Mouse (Mus musculus): ENCODE results near the gene Mpv17l. TPM values are rescaled to one million over a fixed set of nuclear protein-coding genes. Genes with fewer than 3 reads are reported as not detected.
"Not testable (repeated sequence)": the region's sequence is repeated elsewhere in the genome, so short reads cannot be mapped to it uniquely, and the experiment has no call there.

Gene Mpv17l
- total RNA-seq (2015; ENCODE audit: low replicate concordance) (not detected in 2 replicates), total RNA-seq (2017; ENCODE audit: low replicate concordance) (1.2 TPM in 1 of 2 replicates, not detected in the other)

DNA sequence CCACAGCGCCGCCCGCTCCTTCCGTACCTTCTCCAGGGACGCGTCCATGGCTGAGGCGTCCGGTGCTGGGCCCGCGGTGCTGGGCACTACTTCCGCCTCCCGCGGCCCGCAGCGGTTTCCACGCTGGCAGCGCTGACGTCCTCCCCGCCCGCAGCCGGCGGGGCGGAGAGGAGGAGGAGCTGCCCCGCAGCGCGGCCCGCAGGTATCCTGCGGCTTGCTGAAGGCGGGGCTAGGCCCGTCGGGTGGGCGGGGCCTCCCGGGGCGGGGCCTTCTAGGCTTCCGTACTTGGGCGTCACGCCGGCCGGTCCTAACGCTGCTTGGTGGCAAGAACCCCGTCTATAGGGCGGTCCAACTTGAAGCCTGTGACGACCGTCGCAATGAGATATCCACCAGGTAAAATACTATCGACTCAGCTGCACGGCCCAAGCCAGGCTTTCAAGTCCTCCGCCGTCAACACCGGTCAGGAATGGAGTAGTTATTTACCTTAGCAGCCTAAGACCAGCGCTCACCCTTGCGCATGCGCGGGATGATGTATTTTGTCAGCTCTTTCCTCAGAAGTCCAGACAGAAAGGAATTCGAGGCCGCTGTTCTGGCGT is at the start of gene Mpv17l, which contains the start of gene Pdxdc1:
TSS of gene Mpv17l (plus strand) at position 274 of the 596 bp plus-strand sequence.
TSS of gene Pdxdc1 (minus strand) at position 244 of the 596 bp plus-strand sequence.
- ATAC-seq (replicated peaks; ENCODE audit: low FRiP score, poor library complexity, severe bottlenecking) = peak; percentile 92

DNA sequence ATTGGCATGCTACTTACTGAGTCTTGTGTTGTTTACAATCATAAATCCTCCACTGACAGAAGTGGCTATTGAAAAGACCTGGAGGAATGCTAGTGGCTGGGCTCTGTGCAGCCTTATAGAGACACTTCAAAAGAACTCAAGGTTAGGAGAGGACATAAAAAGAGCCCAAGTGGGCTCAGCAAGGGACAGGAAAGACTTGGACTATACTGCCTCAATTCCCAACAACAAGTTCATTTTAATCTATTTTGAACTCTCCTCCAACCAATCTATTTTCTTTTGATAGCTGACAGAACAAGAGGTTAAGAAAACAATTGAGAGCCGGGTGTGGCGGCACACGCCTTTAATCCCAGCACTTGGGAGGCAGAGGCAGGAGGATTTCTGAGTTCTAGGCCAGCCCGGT is 49.1 kb upstream of the Mpv17l start:
- no peak for ATAC-seq (replicated peaks; ENCODE audit: low FRiP score, poor library complexity, severe bottlenecking)

DNA sequence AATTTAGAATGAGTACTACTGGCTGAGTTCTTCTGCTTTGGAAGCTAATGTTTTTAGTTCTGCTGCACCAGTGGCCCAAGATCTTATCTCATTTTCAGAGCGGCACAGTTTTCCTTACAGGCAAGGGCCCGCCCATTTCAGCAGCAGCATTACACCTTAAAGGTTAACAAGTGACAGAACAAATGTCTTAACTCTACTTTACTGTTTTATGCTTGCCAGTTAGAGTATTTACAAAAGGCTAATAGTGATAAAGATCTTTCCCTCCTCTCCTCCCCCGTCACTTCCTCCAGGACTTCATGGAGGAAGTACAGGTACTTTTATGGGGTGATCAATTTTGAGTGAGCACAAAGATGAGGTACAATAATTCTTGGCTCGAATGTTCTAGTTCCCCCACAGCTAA is 36.9 kb upstream of the Mpv17l start:
- no peak for ATAC-seq (replicated peaks; ENCODE audit: low FRiP score, poor library complexity, severe bottlenecking)

DNA sequence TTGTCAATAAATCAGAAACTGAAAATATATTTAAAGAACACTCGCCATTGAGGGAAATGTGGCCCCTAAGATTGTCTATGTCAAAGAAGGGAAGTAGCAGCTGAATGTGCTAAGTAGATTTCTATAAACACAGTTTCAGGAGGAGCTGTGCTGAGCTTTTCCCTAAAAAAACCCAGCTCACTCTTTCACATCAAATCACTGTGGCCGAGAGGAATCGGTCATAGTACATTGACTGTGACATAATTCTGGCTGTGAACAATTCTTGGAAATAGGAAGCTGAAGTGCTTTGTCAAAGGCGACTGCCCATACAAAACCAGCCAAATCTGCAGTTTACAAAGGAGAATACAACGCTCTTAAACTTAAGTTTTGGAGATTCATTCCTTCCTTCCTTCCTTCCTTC is 36.3 kb upstream of the Mpv17l start:
- ATAC-seq (replicated peaks; ENCODE audit: low FRiP score, poor library complexity, severe bottlenecking) = no peak

DNA sequence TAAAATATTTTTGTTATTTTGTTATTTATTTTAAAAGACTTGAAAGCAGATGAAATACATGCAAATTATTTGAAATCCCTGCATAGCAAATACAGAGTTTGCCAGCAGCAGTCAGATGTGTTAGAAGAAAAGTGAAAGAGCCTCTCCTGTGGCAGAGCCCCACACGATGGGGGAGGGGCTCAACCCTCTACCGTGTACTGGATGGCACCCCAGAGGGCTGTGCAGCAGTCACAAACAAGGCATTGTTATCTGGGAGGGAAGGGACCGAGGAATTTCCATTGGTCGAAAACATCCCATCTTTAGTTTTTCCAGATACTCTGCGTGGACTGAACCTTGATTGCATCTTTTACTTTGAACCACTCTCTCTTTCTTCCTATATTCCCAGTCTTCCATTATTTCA is 35.6 kb upstream of the Mpv17l start:
- ATAC-seq (replicated peaks; ENCODE audit: low FRiP score, poor library complexity, severe bottlenecking) = not testable (repeated sequence)

DNA sequence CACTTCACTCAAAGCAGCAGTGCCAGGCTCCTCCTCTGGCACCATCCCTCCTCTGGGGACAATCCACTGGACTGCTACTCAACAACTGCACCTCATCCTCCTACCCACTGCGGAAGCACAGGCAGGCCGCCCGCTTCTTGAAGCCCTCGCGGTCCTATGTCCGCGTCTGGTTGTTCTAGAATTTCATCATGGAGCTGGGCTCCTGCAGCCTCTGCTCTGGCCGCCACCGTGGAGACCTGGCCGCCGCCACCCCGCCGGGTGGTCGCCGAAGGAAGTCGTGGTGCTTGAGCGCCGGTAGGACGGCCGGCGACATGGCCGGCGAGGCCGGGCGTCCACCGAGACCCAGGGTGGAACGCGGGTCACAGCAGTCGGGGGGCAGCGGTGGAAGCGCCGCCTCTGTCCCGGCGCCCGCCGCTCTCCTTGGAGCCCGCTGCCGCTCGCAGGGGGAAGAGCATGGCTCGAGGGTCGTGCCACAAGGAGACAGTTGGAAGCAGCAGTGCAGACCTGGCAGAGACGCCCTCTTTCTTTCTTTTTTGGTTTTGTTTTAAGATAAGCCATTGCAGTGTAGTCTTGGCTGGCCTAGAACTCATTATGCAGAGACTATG is 34.9 kb upstream of the Mpv17l start:
- no peak for ATAC-seq (replicated peaks; ENCODE audit: low FRiP score, poor library complexity, severe bottlenecking)

DNA sequence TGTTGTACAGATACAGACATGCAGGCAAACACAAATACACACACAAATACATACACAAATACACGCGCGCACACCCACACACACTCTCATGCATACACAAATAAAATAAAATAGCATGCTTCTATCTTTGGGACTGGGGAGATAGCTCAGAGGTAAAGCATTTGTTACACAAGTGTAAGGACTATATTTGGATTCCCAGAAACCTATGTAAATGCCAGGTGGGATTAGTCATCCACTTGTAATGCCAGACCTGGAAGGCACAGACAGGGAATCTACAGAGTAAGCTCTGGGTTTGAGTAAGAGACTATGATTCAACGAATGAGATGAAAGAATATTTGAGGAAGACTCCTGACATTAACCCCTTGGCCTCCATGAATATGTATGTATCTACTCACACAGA is 27.5 kb upstream of the Mpv17l start:
- no peak for ATAC-seq (replicated peaks; ENCODE audit: low FRiP score, poor library complexity, severe bottlenecking)

DNA sequence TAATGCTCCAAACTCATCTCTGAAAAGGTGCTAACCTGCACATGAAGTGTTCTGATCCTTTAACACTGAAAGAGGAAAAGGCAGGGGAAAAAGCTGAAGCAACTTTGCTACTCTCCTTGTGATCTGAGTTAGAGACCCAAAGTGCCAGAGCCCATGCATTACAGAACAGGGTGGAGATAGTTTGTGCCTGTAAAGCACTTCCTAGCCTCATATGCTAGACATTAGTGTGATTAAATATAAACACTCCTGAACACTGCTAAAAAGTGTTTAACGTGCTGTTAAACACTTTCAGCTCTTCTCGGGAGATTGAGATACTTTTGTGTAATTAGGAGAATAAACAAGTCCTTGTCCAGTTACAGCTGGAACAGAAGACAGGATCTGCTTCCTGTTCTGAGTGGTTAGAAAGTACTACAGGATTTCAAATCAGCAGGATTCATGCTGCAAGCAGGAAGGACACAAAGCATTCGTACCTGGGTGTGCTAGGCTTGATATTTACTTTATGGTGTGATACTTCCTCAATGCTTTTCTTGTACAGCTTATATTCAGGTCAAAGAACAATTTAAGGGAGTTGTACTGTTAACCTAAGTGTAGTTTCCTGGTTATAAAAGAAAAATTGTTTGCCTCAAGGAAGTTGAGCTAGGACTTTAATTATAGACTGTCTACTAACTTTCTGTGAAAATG is 19.7 kb upstream of the Mpv17l start:
- no peak for ATAC-seq (replicated peaks; ENCODE audit: low FRiP score, poor library complexity, severe bottlenecking)

DNA sequence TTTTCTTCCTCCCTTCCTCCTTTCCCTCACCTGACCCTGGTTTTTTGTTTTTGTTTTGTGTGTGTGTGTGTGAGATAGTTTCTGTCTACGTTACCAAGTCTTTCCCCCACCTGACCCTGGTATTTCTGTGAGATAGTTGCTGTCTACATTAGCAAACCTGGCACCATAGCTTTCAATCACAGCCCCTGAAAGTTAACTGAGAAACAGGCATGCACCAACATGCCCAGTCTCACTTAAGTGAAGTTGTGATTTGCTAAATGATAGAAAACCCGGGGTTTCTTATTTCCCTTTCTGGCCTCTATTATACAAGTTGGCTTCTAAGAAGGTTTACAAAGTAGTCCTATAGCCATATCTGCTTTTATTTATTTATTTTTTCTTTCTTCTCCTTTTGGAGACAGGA is 12.5 kb upstream of the Mpv17l start:
- ATAC-seq (replicated peaks; ENCODE audit: low FRiP score, poor library complexity, severe bottlenecking) = no peak

DNA sequence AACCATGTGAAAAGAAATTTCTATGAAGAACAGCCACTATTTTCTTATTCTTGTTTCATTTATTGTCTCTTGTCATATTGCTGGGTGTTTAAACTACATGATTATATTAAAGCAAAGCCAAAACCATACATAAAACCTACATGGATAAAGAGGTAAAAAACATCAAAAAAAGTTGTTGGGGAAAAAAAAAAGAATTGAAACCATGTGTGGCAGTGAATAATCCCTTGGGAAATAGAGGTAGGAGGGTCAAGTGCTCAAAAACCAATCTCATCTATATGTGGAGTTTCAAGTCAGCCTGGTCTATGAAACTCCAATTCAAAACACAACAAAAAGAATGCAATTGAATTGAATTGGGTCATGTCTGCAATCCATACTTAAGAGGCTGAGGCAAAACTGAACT is 10.1 kb upstream of the Mpv17l start:
- ATAC-seq (replicated peaks; ENCODE audit: low FRiP score, poor library complexity, severe bottlenecking) = no peak

DNA sequence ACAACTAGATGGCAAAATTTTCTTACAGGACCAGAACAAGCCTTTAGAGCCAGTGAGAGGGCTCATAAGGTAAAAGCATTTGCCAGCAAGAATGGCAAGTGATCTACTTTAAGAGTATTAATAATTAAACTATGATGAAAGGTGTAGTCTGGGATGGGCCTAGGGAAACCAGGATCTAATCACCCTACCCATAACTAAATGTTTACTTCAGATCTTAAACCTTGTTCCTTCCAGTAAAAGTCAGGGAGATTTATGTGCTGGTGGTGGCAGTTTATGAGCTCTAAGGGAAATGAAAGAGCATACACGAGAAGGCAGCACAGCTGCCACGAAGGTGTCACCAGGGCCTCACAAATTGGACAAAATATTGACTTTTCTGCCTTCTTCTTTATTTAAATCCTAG is 8.9 kb upstream of the Mpv17l start:
- ATAC-seq (replicated peaks; ENCODE audit: low FRiP score, poor library complexity, severe bottlenecking) = no peak

DNA sequence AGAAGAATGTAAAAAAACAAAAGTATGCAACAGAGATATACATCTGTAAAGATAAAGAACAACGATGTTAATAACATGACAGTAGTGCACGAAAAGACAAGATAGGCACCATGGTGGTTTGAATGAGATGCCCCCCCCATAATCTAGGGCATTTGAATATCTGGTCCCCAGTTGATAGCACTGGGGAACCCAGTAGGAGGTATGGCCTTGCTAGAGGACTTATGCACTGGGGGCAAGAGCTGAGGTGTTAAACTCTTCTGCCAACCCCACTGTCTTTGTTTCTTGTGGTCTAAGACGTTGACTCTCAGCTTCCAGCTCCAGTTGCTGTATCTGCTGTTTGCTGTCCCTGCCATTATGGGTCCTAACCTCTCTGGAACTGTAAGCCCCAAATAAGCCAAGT is 7.2 kb upstream of the Mpv17l start:
- ATAC-seq (replicated peaks; ENCODE audit: low FRiP score, poor library complexity, severe bottlenecking) = no peak

DNA sequence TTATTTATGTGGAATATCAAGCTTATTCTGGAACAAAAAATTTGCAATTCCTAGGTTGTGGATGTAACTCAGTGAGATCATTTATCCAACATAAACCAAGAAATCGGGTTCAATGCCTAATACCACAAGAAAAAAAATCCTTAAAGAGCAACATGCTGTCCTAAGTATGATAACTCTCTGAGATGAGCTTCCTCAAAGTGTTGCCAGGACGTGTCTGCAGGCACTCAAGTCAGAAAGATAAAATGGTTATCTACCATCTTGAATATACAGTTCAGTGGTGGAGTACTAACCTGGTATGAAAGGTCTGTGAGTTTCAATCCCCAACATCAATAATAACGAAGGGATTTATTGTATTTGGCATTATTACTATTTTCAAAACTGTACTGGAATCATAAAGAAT is 6.6 kb upstream of the Mpv17l start:
- ATAC-seq (replicated peaks; ENCODE audit: low FRiP score, poor library complexity, severe bottlenecking) = no peak

DNA sequence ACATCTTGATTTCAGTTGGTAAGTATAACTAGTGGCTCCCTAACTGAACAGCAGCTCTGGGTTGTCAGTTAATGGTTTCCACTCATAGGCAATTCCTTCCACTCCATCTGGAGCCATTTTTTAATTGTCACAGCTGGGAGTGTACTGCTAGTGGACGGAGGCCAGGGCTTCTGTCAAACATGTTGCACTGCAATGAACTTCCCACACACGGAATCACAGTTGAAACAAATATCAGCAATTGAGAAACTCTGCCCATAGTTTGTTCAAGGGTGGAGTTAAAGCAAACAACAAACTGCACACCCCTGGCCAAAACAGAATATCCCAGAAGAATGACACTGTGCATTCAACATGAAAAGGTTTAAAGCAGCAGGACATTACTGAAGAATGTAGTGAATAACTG is 4.0 kb upstream of the Mpv17l start:
- ATAC-seq (replicated peaks; ENCODE audit: low FRiP score, poor library complexity, severe bottlenecking) = no peak

DNA sequence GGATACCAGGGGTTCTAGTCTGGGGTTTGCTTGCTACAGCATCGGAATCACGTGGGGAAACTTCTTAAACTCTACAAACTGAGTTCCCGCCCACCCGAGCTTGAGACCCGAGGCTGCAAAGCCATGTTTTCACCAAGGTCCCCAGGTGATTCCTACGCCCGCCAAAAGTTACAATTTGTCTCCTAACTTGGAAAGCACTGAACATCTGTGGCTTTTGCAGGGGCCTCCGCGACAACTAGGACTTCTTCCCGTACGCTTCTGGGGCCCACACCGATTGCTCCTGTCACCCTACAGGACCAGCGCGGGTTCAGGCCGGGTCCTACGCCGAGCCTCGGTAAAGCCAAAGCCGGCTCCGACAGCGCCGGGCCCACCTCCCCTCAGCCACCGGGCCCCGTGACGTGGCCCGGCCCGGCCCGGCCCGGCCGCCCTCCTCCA is 547 bp upstream of the Mpv17l start:
- peak; percentile 37 for ATAC-seq (replicated peaks; ENCODE audit: low FRiP score, poor library complexity, severe bottlenecking)

DNA sequence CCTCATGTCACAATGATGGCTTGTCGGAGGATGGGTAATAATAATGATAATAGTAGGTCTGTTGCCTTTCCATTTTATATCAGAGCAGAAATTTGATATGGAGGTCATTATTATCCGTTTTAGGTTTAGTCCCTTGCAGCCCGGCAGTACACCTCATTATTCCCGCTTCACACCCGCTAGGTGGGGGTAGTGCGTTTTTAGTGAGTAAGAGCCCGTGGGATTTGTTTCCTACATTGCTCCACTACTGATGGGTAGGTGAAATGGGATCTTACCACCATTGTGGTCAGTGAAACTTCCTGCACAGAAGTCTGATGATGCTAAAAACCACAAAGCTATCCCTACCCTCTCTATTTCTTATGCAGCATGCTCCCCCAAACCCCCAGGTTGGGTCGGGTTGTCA is 527 bp downstream of the Mpv17l start:
- peak; percentile 81 for ATAC-seq (replicated peaks; ENCODE audit: low FRiP score, poor library complexity, severe bottlenecking)

DNA sequence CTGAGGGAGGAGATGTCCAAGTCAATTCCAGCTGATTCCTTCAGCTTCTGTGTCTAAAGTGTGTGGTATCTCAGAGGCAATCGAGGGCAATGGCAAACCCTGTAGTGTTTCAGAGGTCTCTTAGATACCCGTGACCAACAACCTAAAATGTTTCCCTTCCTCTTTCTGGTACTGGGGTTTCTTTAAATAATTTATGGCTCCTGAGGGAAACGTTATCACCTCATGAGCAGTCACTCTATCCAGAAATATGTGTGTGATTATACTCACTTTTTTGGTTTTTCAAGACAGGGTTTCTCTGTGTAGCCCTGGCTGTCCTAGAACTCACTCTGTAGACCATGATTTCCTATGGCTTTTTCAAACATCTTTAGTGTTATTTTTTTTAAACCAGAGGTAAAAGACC is 4.3 kb downstream of the Mpv17l start:
- no peak for ATAC-seq (replicated peaks; ENCODE audit: low FRiP score, poor library complexity, severe bottlenecking)

DNA sequence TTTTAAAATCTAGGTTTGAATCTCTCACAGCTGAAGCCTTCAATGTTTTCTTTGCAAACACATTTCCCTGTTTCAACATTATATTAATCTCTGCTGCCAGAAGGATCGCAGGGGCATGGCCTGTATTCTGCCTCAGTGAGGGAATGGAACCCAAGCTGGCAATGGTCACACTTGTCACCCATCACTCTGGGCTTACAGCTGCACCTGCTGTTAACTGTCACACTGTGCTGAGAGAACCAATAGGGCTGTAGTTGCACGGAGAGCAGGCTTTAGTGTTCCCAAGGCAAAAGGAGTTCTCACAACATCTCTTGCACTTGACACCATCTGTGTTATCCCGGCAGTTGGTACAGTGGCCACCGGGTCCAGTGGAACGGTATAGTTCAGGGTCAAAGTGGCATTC is 17.1 kb downstream of the Mpv17l start:
- no peak for ATAC-seq (replicated peaks; ENCODE audit: low FRiP score, poor library complexity, severe bottlenecking)

DNA sequence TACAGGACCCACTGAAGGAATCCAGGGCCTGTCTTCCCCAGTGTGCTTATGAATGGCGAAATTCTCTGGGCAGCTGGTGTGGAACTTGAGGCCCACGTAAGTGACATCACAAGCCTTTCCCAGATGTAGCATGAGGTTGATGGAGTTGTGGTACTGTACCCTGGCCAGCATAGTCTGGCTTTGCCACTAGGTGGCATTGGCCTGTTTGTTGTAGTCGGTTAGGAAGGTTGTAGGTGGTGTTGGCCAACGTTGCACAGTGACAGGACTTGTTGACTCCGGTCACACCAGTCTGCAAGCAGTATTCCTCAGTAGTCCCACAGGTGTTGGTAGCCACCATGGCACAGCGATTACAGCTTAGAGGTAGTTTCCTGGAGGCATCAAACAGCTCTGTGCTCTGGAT is 18.1 kb downstream of the Mpv17l start:
- ATAC-seq (replicated peaks; ENCODE audit: low FRiP score, poor library complexity, severe bottlenecking) = no peak

DNA sequence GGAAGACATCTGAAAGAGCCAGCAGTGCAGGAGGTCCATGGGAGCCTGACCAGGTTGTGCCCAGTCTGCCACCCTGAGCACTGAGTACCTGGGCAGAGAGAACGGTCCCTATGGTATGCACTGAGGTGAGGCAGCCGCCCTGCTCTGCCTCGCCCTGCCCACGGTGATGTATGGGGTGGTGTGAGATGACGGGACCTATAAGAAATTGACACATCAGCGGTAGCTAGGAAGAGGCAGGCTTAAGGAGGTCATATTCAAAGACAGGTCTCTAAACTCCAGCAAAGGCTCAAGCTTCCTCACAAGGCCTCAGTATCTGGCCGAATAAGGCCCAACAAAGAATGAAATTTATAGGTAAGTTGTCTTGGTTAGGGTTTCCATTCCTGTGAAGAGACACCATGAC is 18.8 kb downstream of the Mpv17l start:
- no peak for ATAC-seq (replicated peaks; ENCODE audit: low FRiP score, poor library complexity, severe bottlenecking)

DNA sequence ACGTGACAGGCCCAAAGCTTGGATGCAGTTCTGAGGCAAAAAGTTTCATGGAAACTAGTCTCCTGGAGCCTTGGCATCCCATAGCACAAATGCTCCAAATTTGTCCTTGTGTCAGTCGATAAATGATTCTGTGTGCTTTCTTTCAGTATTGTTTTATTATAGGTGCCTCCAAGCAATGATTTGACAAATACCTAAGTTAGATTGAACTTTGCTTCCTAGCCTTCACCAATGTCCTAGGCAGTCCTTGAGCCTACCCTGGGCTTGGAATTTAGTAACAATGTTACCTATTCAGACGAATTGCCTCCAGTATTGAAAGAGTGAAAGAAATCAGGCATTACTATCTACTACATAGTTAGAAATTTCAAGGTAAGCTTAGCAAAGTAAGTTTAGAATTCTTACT is 19.5 kb downstream of the Mpv17l start:
- not testable (repeated sequence) for ATAC-seq (replicated peaks; ENCODE audit: low FRiP score, poor library complexity, severe bottlenecking)

All from erythroid progenitor cell, adult 5-6 weeks (primary cell).